Mouse (Mus musculus) heart, embryonic 14.5 days (tissue): ENCODE measurements at regions not wholly inside any gene's neighbourhood (a gene's known extent, or its start where the extent isn't known, plus 50 kb on each side); places are given as distances from the start of the nearest gene placed in this dataset.

Experiments
- ATAC-seq: fragments of 200-750 bp; cut with Nextera tagmentation; 2 replicates; pipeline ENCODE4 v1.8.0; 2017; ENCODE audit warnings: low read depth, moderate TSS enrichment; ENCODE audit not compliant: insufficient number of reproducible peaks, insufficient read depth, low FRiP score
- H3K27ac ChIP-seq, 2 experiments: fragments of 200-500 bp in 1 of 2; fragments of 300-500 bp in 1 of 2; sonication (generic) in 1 of 2; replicated peaks in 1 of 2; 2 replicates each; pipeline ENCODE4 v1.5.1; 2012 to 2014; ENCODE audit warnings: low read depth in 2 of 2, low read length in 2 of 2, control low read depth in 1 of 2, mild to moderate bottlenecking in 1 of 2, mixed read lengths in 1 of 2; ENCODE audit not compliant: control insufficient read depth in 1 of 2, insufficient read depth in 1 of 2
- H3K27me3 ChIP-seq: fragments of 300-500 bp; sonication (generic); 2 replicates; pipeline ENCODE4 v1.6.1; 2014; ENCODE audit warnings: mild to moderate bottlenecking, low read length, control low read depth; ENCODE audit not compliant: control insufficient read depth, insufficient read depth
- H3K36me3 ChIP-seq: fragments of 300-500 bp; sonication (generic); 2 replicates; pipeline ENCODE4 v1.6.1; 2014; ENCODE audit warnings: mild to moderate bottlenecking, control low read depth, low read length, mixed read lengths; ENCODE audit not compliant: control insufficient read depth, insufficient read depth
- H3K4me1 ChIP-seq, 2 experiments: fragments of 200-500 bp in 1 of 2; fragments of 300-500 bp in 1 of 2; sonication (generic) in 1 of 2; 2 replicates each; pipeline ENCODE4 v1.6.1; 2012 to 2014; ENCODE audit warnings: low read length in 2 of 2, control low read depth in 1 of 2, mixed read lengths in 1 of 2; ENCODE audit not compliant: control insufficient read depth in 2 of 2, insufficient read depth in 2 of 2
- H3K4me2 ChIP-seq: fragments of 300-500 bp; sonication (generic); 2 replicates; pipeline ENCODE4 v1.6.1; 2014; ENCODE audit warnings: mild to moderate bottlenecking, low read length
- H3K4me3 ChIP-seq, 2 experiments: fragments of 200-500 bp in 1 of 2; fragments of 300-500 bp in 1 of 2; sonication (generic) in 1 of 2; 2 replicates each; pipeline ENCODE4 v1.5.1; 2012 to 2014; ENCODE audit warnings: low read length in 2 of 2, mild to moderate bottlenecking in 2 of 2, control low read depth in 1 of 2, low read depth in 1 of 2, moderate library complexity in 1 of 2; ENCODE audit not compliant: control insufficient read depth in 1 of 2, insufficient read depth in 1 of 2
- H3K9ac ChIP-seq: fragments of 300-500 bp; sonication (generic); 2 replicates; pipeline ENCODE4 v1.6.1; 2014; ENCODE audit warnings: mild to moderate bottlenecking, low read length
- H3K9me3 ChIP-seq: fragments of 300-500 bp; sonication (generic); 2 replicates; pipeline ENCODE4 v1.6.1; 2016; ENCODE audit warnings: low read length, control low read depth; ENCODE audit not compliant: control insufficient read depth
- WGBS: fragments of 180-500 bp; shearing (Covaris S2); extraction: QIAGEN DNeasy Blood & Tissue Kit; methylation state at CpG from one replicate; pipeline ENCODE4 v1.1.7; 2014; 5-methylcytosine and 5-hydroxymethylcytosine counted together

DNA sequence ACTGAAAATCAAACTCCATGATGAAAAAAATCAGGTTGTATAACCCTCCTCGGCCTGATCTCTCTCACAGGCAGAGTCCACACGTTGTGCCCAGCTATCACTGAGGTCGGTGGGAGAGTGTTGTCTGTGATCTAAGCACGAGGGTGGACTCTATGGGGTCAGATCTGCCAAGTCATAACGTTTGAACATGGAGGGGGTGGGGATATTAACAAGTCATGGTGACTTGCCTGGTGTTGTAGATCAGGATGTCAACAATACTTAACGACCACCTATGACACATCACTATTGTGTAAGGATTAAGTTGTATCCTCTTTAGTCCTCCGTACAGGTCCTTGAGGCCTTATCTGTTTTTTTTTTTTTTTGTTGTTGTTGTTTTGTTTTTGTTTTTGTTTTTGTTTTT, 74.8 kb downstream of the Gm5426 start:
- Histone ChIP-seq H3K27me3 (no peaks in the 10 kb centered on the region), H3K9me3 (no peaks in the 10 kb centered on the region), H3K4me3 (no peak overlapping the region), H3K4me2 (no peak overlapping the region), H3K27ac (no peak overlapping the region), H3K36me3 (no peaks in the 10 kb centered on the region), H3K4me1 (peaks cover 2 to 3% of the 10 kb centered on the region in 2 experiments; a peak in 2 of 4 replicates), H3K9ac (no peak overlapping the region)
- 66% methylated on average over 7 of the region's 7 CpGs for WGBS
- ATAC-seq: no peak

GRCm38 (mm10) chr10:96213876-96214275, 77.5 kb downstream of the Gm5426 start:
- ATAC-seq: peak; percentile 69; the same call in 1 of the 2 replicates
- no peaks in the 10 kb centered on the region for H3K9me3 ChIP-seq
- H3K27me3 ChIP-seq: no peaks in the 10 kb centered on the region
- no peak overlapping the region for H3K9ac ChIP-seq
- H3K4me3 ChIP-seq: no peak overlapping the region
- H3K4me2 ChIP-seq: peak overlapping the region; percentile 31
- 2% methylated on average over 10 of the region's 10 CpGs for WGBS
- no peaks in the 10 kb centered on the region for H3K36me3 ChIP-seq
- peaks cover 2 to 3% of the 10 kb centered on the region in 2 experiments; a peak in 2 of 4 replicates for H3K4me1 ChIP-seq
- no peak overlapping the region for H3K27ac ChIP-seq

GRCm38 (mm10) chr10:96214285-96214684, 77.9 kb downstream of the Gm5426 start:
- Histone ChIP-seq H3K27me3 (no peaks in the 10 kb centered on the region), H3K9me3 (no peaks in the 10 kb centered on the region), H3K9ac (no peak overlapping the region), H3K27ac (no peak overlapping the region; a peak in 1 of 4 replicates), H3K4me3 (no peak overlapping the region), H3K4me2 (peak overlapping the region; percentile 31), H3K4me1 (peaks cover 2 to 3% of the 10 kb centered on the region in 2 experiments; a peak in 2 of 4 replicates), H3K36me3 (no peaks in the 10 kb centered on the region)
- 60% methylated on average over 7 of the region's 7 CpGs for WGBS
- no peak for ATAC-seq

GRCm38 (mm10) chr10:96214946-96215345, 78.5 kb downstream of the Gm5426 start:
- ATAC-seq: no peak
- Histone ChIP-seq H3K4me2 (no peak overlapping the region), H3K9ac (no peak overlapping the region), H3K27me3 (no peaks in the 10 kb centered on the region), H3K4me3 (no peak overlapping the region), H3K9me3 (no peaks in the 10 kb centered on the region), H3K36me3 (no peaks in the 10 kb centered on the region), H3K27ac (no peak overlapping the region), H3K4me1 (peaks cover 2 to 3% of the 10 kb centered on the region in 2 experiments; a peak in 2 of 4 replicates)
- WGBS: 83% methylated on average over 6 of the region's 6 CpGs

GRCm38 (mm10) chr10:96220731-96221130, 84.3 kb downstream of the Gm5426 start:
- no peak for ATAC-seq

GRCm38 (mm10) chr10:96230391-96230790, 94.0 kb downstream of the Gm5426 start:
- no peak for ATAC-seq
- H3K27ac ChIP-seq: no peak overlapping the region
- H3K4me2 ChIP-seq: no peak overlapping the region
- no peak overlapping the region for H3K9ac ChIP-seq
- H3K9me3 ChIP-seq: no peaks in the 10 kb centered on the region
- H3K27me3 ChIP-seq: no peaks in the 10 kb centered on the region
- no peaks in the 10 kb centered on the region for H3K36me3 ChIP-seq
- WGBS: 73% methylated on average over 8 of the region's 8 CpGs
- no peak overlapping the region for H3K4me3 ChIP-seq
- H3K4me1 ChIP-seq: peaks cover 0 to 7% of the 10 kb centered on the region in 2 experiments; a peak in 2 of 4 replicates

More at GRCm38 (mm10) chr10:96220731-96221130, 84.3 kb downstream of the Gm5426 start:
- Histone ChIP-seq H3K9ac (no peak overlapping the region), H3K27ac (no peak overlapping the region), H3K36me3 (no peaks in the 10 kb centered on the region), H3K4me1 (no peaks in the 10 kb centered on the region), H3K27me3 (no peaks in the 10 kb centered on the region), H3K9me3 (no peaks in the 10 kb centered on the region), H3K4me2 (no peak overlapping the region), H3K4me3 (no peak overlapping the region)
- WGBS: 82% methylated on average over 4 of the region's 4 CpGs

DNA sequence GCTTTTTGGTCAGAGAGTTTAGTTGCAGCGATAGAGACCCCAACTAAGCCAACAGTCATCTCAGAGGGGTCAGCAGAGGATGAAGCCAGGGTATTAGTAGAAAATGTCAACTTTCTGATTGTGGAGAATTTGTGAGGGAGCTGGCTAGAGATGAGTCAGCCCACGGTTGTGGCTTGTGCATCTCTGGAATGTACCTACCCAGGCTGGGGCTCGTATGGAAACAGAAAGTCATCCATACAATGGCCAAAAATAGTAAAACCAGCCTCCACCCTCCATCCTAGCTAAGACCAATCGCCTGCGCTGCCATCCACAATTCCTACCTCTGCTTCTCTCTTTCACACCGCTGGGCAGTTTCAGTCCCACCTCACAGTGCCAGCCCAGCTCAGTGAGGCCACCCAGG, 94.9 kb downstream of the Gm5426 start:
- no peak for ATAC-seq
- Histone ChIP-seq H3K27ac (no peak overlapping the region), H3K4me3 (no peak overlapping the region), H3K9me3 (no peaks in the 10 kb centered on the region), H3K4me1 (peaks cover 0 to 7% of the 10 kb centered on the region in 2 experiments; a peak in 2 of 4 replicates), H3K27me3 (no peaks in the 10 kb centered on the region), H3K36me3 (no peaks in the 10 kb centered on the region), H3K9ac (no peak overlapping the region), H3K4me2 (no peak overlapping the region)
- WGBS: 66% methylated on average over 6 of the region's 6 CpGs

DNA sequence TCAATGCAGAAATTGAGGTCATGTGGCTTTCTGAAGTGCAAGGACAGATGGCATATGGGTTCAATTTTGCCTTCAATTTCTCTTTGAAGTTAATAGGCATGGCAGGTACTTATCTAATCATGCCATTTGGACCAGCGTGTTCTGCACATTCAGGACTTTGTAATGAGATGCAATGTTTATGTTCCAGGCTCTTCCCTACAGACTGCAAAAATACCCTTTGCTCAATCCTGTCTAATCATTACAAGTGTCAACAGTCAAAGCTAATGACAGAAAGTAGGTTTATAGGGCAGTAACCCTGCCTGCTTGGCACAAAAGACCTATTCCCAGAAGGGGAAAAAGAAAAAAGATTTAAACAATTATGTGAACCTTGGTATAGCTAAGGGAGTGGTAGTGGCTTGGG, 96.5 kb downstream of the Gm5426 start:
- no peak overlapping the region for H3K27ac ChIP-seq
- no peak overlapping the region for H3K9ac ChIP-seq
- 33% methylated on average over 1 of the region's 1 CpGs for WGBS
- ATAC-seq: no peak
- H3K4me2 ChIP-seq: no peak overlapping the region
- peaks cover 0 to 7% of the 10 kb centered on the region in 2 experiments; a peak in 2 of 4 replicates for H3K4me1 ChIP-seq
- no peak overlapping the region for H3K4me3 ChIP-seq
- no peaks in the 10 kb centered on the region for H3K27me3 ChIP-seq
- no peaks in the 10 kb centered on the region for H3K9me3 ChIP-seq
- H3K36me3 ChIP-seq: no peaks in the 10 kb centered on the region
